Mouse (Mus musculus) neural tube, embryonic 15.5 days (tissue): ENCODE results near the gene Gm42791. TPM values are rescaled to one million over a fixed set of nuclear protein-coding genes. Genes with fewer than 3 reads are reported as not detected.

Experiments
- ATAC-seq: fragments of 200-750 bp; cut with Nextera tagmentation; 2 replicates; pipeline ENCODE4 v1.8.0; 2017; ENCODE audit warnings: mild to moderate bottlenecking, moderate TSS enrichment, moderate library complexity; ENCODE audit not compliant: low FRiP score
- H3K27ac ChIP-seq: fragments of 300-500 bp; sonication (generic); replicated peaks from 2 replicates; pipeline ENCODE4 v1.5.1; 2015; ENCODE audit warnings: mild to moderate bottlenecking, inconsistent platforms
- H3K27me3 ChIP-seq: fragments of 300-500 bp; sonication (generic); replicated peaks from 2 replicates; pipeline ENCODE4 v1.6.1; 2015; ENCODE audit warnings: inconsistent platforms
- H3K36me3 ChIP-seq: fragments of 300-500 bp; sonication (generic); 2 replicates; pipeline ENCODE4 v1.6.1; 2015; ENCODE audit warnings: inconsistent platforms
- H3K4me1 ChIP-seq: fragments of 300-500 bp; sonication (generic); 2 replicates; pipeline ENCODE4 v1.6.1; 2015; ENCODE audit warnings: inconsistent platforms
- H3K4me2 ChIP-seq: fragments of 300-500 bp; sonication (generic); 2 replicates; pipeline ENCODE4 v1.6.1; 2015; ENCODE audit warnings: inconsistent platforms, mild to moderate bottlenecking, moderate library complexity
- H3K4me3 ChIP-seq: fragments of 300-500 bp; sonication (generic); replicated peaks from 2 replicates; pipeline ENCODE4 v1.5.1; 2015; ENCODE audit warnings: mild to moderate bottlenecking, inconsistent platforms
- H3K9ac ChIP-seq: fragments of 300-500 bp; sonication (generic); replicated peaks from 2 replicates; pipeline ENCODE4 v1.6.1; 2015; ENCODE audit warnings: mild to moderate bottlenecking, inconsistent platforms
- H3K9me3 ChIP-seq: fragments of 300-500 bp; sonication (generic); replicated peaks from 2 replicates; pipeline ENCODE4 v1.6.1; 2016; ENCODE audit warnings: inconsistent platforms
- WGBS: fragments of 180-500 bp; shearing (Covaris S2); methylation state at CpG from one replicate; pipeline ENCODE4 v1.1.7; 2015; ENCODE audit warnings: mixed read lengths; 5-methylcytosine and 5-hydroxymethylcytosine counted together
- polyA plus RNA-seq: library from polyadenylated mRNA; unstranded; fragments of >200 nt; fragmentation: Nextera tagmentation; extraction: Ambion mirVana; gene quantifications from 2 replicates; pipeline ENCODE4 v1.2.1, GENCODE M21; 2015

The Gm42791 gene
- polyA plus RNA-seq, 1 experiment from 2014 or later, result 3.4 TPM

DNA sequence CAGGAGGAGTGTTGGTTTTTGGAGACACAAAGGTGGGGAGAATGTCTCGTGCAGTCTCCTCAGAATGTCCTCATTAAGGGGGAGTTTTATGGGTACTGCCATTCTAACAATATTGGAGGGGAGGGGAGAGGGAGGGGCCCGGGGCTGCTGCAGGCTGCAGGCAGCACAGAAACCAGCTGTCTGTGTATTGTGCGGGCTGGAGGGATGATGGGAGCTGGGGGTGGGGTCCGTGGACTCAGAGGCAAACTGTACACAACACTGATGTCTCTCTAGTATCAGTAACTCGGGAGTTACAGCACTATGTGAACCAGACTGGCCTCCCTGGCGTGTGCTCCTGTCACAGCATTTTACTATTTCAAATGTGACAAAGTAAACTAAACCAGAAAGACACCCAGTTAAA is 60.5 kb downstream of the Gm42791 start:
- H3K9ac ChIP-seq, result no peak overlapping the region
- no peaks in the 10 kb centered on the region for H3K36me3 ChIP-seq
- no peak overlapping the region for H3K4me2 ChIP-seq
- no peaks in the 10 kb centered on the region for H3K27me3 ChIP-seq
- no peaks in the 10 kb centered on the region for H3K9me3 ChIP-seq
- WGBS, result 12% methylated on average over 6 of the region's 6 CpGs
- no peak overlapping the region for H3K4me3 ChIP-seq
- no peak overlapping the region for H3K27ac ChIP-seq
- H3K4me1 ChIP-seq, result peaks cover 3% of the 10 kb centered on the region; the same call in 1 of the 2 replicates
- ATAC-seq, result no peak

DNA sequence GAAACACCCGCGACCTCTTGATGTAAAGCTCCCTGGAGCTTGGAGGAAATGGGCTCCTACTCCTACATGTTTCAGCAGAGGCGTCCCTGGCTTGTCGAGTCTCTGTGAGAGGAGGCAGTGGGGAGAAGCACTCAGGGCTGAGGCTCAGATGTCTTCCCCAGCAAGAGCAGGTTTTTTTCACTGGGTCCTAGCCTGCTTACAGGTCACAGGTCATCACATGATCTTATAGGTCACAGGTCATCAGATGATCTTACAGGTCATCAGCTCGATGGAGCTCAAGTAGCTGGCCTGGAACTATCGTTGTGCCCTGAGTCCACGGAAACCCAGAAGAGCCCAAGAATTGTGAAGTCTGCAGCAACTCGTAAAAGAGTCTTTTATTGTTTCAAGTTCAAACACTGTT is 61.2 kb downstream of the Gm42791 start:
- Histone ChIP-seq H3K9me3 (no peaks in the 10 kb centered on the region), H3K9ac (no peak overlapping the region), H3K4me1 (peaks cover 9% of the 10 kb centered on the region), H3K27ac (no peak overlapping the region), H3K4me3 (no peak overlapping the region), H3K27me3 (no peaks in the 10 kb centered on the region), H3K4me2 (no peak overlapping the region), H3K36me3 (no peaks in the 10 kb centered on the region)
- WGBS, result 40% methylated on average over 8 of the region's 8 CpGs
- no peak for ATAC-seq

DNA sequence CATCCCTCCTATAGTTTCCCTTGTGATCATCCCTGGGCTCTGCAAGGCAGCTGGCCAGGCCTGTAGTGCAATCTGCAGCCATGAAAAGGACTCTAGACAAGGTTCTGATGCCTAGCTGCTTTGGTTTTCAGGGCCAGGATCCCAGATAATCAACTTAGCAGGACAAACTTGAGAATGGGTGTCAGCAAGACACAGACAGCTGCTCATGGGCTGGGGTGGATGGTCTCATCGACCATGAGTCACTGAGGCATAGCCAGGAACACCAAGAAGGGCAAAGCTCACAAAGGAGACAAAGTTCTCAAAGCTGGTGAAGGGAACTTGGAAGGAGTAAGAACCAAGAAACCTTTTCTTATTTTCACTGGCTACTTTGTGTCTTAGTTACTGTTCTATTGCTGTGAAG is 63.6 kb downstream of the Gm42791 start:
- Histone ChIP-seq H3K9ac (no peak overlapping the region), H3K4me2 (no peak overlapping the region), H3K4me1 (peaks cover 19% of the 10 kb centered on the region), H3K27ac (no peak overlapping the region), H3K4me3 (no peak overlapping the region), H3K27me3 (no peaks in the 10 kb centered on the region), H3K9me3 (no peaks in the 10 kb centered on the region), H3K36me3 (no peaks in the 10 kb centered on the region)
- no peak for ATAC-seq
- WGBS, result 88% methylated on average over 1 of the region's 1 CpGs

DNA sequence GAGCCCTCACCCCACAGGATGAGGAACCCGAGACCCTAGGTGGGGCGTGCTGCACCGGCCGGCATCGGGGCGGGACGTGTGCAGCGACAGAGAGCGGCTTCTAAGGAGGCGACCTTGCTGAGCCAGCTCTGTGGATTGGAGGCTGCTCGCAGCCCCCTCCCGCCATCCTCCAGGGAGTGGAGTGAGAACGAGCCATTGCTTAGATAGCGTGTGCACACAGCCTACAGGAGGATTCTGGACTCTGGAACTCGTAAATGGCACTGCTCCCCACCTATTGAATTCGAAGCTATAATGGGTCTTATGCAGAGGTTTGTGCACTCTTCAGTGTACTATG is 65.9 kb downstream of the Gm42791 start, which contains the start of gene Katnal1:
Gene Katnal1 (minus strand): TSS at position 205 of the 334 bp plus-strand sequence.
- Histone ChIP-seq H3K27me3 (no peaks in the 10 kb centered on the region), H3K9ac (peak within 1 kb of the TSS; percentile 84), H3K36me3 (no peaks in the 10 kb centered on the region; the same call in 1 of the 2 replicates), H3K9me3 (no peaks in the 10 kb centered on the region), H3K27ac (peak within 1 kb of the TSS; percentile 98), H3K4me1 (peaks cover 16% of the 10 kb centered on the region), H3K4me2 (peak within 1 kb of the TSS; percentile 80), H3K4me3 (peak within 1 kb of the TSS; percentile 82)
- peak; percentile 73 for ATAC-seq
- WGBS, result 1% methylated on average over 16 of the region's 16 CpGs

DNA sequence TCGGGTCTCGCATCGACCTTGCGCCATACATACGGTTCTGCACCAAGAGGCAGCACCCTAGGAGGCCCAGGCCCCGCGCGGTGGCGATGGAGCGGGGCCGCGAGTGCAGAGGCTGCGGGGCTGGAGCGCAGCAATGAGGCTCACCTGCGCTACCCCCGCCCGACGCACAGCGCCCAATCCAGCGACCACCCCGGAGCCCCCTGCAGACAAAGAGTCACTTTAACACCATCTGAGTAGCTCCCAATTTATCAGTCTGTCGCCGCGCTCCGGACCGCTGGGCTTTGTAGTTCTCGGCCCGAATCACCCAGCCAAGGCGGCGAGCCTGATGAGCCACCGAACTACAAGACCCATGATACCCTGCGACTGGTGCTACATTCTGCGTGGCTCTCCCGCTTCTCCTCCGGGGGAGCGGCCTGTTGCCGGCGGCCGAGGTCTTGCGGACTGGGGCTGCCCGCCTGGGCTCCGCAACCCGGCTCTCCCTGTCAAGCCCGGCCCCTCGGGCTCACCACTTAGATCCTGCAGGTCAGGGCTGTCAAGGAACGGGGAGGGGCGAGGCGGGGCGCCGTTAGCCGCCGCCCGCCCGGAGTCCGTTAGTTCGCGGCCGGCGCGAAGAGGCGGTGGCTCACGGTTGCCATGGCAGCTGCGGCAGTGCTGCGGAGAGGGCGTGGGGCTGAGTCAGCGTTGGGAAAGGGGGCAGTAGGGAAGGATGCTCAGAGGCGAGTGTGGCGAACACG is 66.4 kb downstream of the Gm42791 start:
- Histone ChIP-seq H3K27ac (peak overlapping the region; percentile 98), H3K4me1 (peaks cover 16% of the 10 kb centered on the region), H3K9me3 (no peaks in the 10 kb centered on the region), H3K4me2 (peak overlapping the region; percentile 80), H3K27me3 (no peaks in the 10 kb centered on the region), H3K9ac (peak overlapping the region; percentile 84), H3K36me3 (no peaks in the 10 kb centered on the region; the same call in 1 of the 2 replicates), H3K4me3 (peak overlapping the region; percentile 82)
- ATAC-seq, result peak; percentile 97
- WGBS, result under 1% methylated on average over 69 of the region's 69 CpGs

DNA sequence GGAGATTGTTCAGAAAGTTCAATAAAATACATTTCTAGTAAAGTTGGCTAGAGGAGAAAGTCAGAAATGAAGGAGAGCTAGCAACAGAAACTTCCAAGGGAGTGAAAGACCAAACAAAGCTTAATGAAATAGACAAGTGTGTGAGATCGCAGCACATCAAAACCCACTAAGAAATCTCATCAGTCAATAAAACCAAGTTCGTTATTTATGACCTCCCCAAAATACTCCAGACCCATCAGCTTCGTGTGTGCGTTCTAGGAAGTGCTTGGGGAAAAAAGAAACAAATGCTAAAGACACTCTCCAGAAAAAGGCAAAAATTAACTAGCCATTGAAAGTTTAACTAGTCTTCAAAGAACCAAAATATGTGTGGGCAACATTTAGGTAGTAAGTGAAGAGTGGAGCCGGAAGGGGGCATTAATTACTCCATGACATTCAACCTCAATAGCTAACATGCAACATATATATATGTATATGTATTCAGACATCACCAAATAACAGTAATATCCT is 67.2 kb downstream of the Gm42791 start:
- peaks cover 16% of the 10 kb centered on the region for H3K4me1 ChIP-seq
- ATAC-seq, result no peak
- peak overlapping the region; percentile 80 for H3K4me2 ChIP-seq
- H3K9ac ChIP-seq, result peak overlapping the region; percentile 68
- no peaks in the 10 kb centered on the region for H3K9me3 ChIP-seq
- peak overlapping the region; percentile 82 for H3K4me3 ChIP-seq
- no peaks in the 10 kb centered on the region for H3K27me3 ChIP-seq
- H3K27ac ChIP-seq, result peak overlapping the region; percentile 98
- WGBS, result 29% methylated on average over 5 of the region's 5 CpGs
- H3K36me3 ChIP-seq, result no peaks in the 10 kb centered on the region; the same call in 1 of the 2 replicates

DNA sequence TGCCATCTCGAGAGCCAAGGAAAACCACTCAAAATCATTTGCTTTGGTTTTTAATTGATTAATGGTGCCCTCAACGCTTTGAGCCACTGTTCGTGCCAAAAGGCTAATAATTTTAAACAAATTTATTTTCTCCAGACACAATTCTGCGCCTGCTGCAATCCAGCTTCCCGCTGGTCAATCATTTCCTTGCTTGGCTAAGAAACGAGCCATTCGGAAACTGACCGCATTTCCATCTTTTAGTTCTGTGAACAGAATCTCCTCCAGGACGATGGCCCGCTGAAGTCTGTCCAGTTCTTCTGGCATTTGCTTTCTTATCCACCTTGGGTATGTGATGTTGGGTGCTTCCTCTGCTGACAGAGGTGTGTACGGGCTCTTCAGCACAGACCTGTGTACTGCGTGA is 70.4 kb downstream of the Gm42791 start:
- Histone ChIP-seq H3K27me3 (no peaks in the 10 kb centered on the region), H3K4me2 (no peak overlapping the region), H3K4me1 (peaks cover 16% of the 10 kb centered on the region), H3K4me3 (no peak overlapping the region), H3K9ac (no peak overlapping the region), H3K9me3 (no peaks in the 10 kb centered on the region), H3K27ac (no peak overlapping the region), H3K36me3 (peaks cover 9% of the 10 kb centered on the region; the same call in 1 of the 2 replicates)
- no peak for ATAC-seq
- WGBS, result 86% methylated on average over 12 of the region's 12 CpGs

DNA sequence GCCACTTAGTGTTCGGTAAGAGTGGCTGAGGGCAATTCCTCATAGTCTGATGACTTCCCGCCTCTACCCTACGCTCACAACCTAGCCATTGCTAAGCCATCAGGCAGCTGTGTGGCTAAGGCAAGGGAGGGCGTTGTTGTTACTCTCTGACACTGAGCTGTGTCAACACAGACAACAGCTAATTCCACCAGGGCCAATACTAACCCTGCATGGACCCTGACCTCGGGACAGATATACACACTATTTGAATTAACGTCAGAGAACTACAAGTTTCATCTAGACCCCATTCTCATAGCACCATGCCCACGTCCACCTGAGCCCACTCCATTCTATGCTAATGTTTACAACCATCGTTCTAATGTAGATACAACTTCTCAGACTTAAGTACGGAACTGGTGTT is 70.9 kb downstream of the Gm42791 start:
- ATAC-seq, result no peak
- Histone ChIP-seq H3K4me1 (peaks cover 11% of the 10 kb centered on the region), H3K36me3 (peaks cover 12% of the 10 kb centered on the region; the same call in 1 of the 2 replicates), H3K4me3 (no peak overlapping the region), H3K4me2 (no peak overlapping the region), H3K27ac (no peak overlapping the region), H3K9me3 (no peaks in the 10 kb centered on the region), H3K9ac (no peak overlapping the region), H3K27me3 (no peaks in the 10 kb centered on the region)
- 84% methylated on average over 9 of the region's 9 CpGs for WGBS

DNA sequence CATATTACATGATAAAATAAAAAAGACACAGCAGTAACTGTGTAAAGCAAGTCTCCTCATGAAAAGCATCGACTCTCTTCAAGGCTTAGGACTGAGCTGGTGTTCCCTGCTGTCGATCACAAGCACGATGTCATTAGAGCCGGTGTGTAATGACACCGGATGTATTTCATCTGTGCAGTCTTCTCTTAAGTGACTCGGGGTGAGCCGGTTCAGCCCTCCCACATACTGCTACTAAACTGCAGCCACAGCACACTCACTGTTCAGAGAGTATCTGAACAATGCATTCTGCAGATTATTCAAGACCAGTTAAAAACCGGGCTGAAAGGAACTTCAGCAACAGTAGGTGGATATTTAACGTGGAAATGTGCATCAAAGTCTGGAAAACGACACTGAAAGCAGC is 71.5 kb downstream of the Gm42791 start:
- no peak for ATAC-seq
- Histone ChIP-seq H3K36me3 (peaks cover 19% of the 10 kb centered on the region), H3K9ac (no peak overlapping the region), H3K4me1 (peaks cover 10% of the 10 kb centered on the region), H3K9me3 (no peaks in the 10 kb centered on the region), H3K27ac (no peak overlapping the region), H3K4me3 (no peak overlapping the region), H3K27me3 (no peaks in the 10 kb centered on the region), H3K4me2 (no peak overlapping the region)
- WGBS, result 69% methylated on average over 10 of the region's 10 CpGs

DNA sequence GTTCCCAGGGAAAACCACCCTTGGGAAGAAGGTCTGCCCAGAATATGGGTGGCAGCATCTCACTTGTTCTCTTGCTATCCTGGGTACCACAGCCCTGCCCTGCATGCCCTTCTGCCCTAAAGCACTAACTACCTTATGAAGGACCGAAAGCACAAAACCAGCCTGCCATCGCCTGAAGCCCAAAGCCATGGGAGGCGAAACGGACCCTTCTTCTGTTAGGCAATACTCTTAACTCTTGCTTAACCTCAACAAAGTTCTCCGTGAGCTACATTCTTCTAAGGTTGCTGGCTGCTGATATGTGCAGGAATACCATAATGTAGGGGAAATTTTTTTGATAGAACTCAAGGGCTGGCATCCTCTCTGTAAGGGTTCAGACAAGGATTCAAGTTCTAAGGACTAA is 72.2 kb downstream of the Gm42791 start:
- Histone ChIP-seq H3K9ac (no peak overlapping the region), H3K4me1 (peaks cover 10% of the 10 kb centered on the region), H3K27me3 (no peaks in the 10 kb centered on the region), H3K9me3 (no peaks in the 10 kb centered on the region), H3K4me3 (no peak overlapping the region), H3K27ac (no peak overlapping the region), H3K4me2 (no peak overlapping the region), H3K36me3 (peaks cover 25% of the 10 kb centered on the region)
- ATAC-seq, result no peak
- WGBS, result 85% methylated on average over 5 of the region's 5 CpGs

DNA sequence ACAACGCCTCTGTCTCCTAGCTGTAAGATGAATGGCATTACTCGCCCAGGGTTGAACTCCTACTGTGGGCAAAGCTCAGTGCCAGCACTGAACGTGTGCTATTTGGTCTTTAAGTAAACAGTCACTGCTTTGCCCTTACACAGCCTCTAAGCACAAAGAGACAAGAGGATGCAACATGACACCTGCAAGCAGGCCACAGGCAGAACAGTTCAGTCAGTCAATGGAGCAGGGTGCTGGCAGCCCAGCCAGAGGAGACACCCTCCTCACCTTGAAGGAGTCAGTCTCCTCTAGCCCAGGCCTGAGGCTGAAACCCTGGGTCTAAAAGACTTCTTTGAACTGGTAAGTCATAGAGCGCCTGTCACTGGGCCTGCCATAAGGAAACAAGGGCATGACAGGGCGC is 76.9 kb downstream of the Gm42791 start:
- no peaks in the 10 kb centered on the region for H3K9me3 ChIP-seq
- H3K27me3 ChIP-seq, result no peaks in the 10 kb centered on the region
- H3K4me1 ChIP-seq, result no peaks in the 10 kb centered on the region
- H3K36me3 ChIP-seq, result peaks cover 43% of the 10 kb centered on the region
- 67% methylated on average over 5 of the region's 5 CpGs for WGBS
- no peak overlapping the region for H3K4me2 ChIP-seq
- no peak overlapping the region for H3K9ac ChIP-seq
- no peak for ATAC-seq
- H3K27ac ChIP-seq, result no peak overlapping the region
- H3K4me3 ChIP-seq, result no peak overlapping the region

DNA sequence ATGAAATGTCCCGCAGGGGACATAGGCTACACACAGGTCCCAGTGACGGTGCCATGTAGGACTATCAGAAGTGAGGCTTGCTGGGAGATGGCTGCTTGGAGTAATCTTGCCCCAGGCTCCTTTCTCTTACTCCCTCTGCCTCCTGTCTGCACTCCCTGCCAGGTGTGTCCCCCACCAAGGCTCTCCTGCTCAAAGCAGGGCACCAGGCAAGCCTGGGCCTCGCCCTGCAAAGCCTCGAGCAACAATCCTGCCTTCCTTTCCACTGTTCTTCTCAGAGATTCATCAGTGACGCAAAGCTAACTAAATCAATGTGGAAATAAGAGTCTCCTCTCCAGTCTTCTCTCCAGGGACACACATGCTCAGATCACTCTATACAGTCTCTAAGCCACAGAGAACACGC is 78.2 kb downstream of the Gm42791 start:
- H3K36me3 ChIP-seq, result peaks cover 49% of the 10 kb centered on the region

More for the DNA sequence above, 78.2 kb downstream of the Gm42791 start:
- Histone ChIP-seq H3K4me3 (no peak overlapping the region), H3K9me3 (no peaks in the 10 kb centered on the region), H3K9ac (no peak overlapping the region), H3K27ac (no peak overlapping the region), H3K4me1 (no peaks in the 10 kb centered on the region), H3K27me3 (no peaks in the 10 kb centered on the region), H3K4me2 (no peak overlapping the region)
- WGBS, result 84% methylated on average over 6 of the region's 6 CpGs
- ATAC-seq, result no peak
